Mouse (Mus musculus): ENCODE results near the gene Ckap2. TPM values are rescaled to one million over a fixed set of nuclear protein-coding genes. Genes with fewer than 3 reads are reported as not detected.
"Not testable (repeated sequence)": the region's sequence is repeated elsewhere in the genome, so short reads cannot be mapped to it uniquely, and the experiment has no call there.

Gene Ckap2
- total RNA-seq, 2 experiments from 2014 or later: 34.1 to 39.6 TPM

DNA sequence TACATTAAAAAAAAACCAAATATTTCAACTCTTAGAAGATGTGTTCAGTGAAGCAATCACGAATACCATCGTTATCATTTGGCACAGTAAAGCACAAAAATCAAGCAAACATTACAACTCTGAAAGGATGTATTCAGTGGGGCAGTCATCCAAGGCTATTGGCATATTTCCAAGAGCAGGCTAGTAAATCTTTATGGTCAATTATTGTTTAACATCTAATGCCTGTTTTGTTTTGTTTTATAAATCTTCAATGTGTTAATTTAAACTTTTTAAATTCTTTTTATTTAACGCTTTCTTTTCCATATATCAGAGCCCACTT is 35.3 kb downstream of the Ckap2 start:
- ATAC-seq (replicated peaks; ENCODE audit: low FRiP score, poor library complexity, severe bottlenecking): no peak

- no peak for ATAC-seq (replicated peaks; ENCODE audit: low FRiP score, poor library complexity, severe bottlenecking)
Observed at GRCm38 (mm10) chr8:22149643-22150344, 35.8 kb downstream of the Ckap2 start.

DNA sequence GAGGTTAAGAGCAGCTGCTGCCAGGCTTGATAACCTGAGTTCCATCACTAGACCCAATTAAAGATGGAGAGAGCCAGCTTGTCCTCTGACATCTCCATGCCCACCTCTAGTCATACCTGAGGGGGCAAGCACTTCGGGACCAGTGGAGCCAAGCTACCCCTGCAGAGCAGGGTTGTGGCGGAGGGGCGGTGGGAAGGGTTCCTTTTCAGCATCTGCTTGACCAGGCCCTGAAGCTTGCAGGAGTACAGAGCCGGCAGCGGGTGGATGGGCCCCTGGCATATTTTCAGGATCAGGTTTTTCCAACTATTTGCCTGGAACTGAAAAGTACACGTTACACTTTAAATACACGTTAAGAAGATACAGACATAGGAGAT is 37.3 kb downstream of the Ckap2 start:
- ATAC-seq (replicated peaks; ENCODE audit: low FRiP score, poor library complexity, severe bottlenecking): no peak

GRCm38 (mm10) chr8:22147706-22148366 is 37.8 kb downstream of the Ckap2 start:
- ATAC-seq (replicated peaks; ENCODE audit: low FRiP score, poor library complexity, severe bottlenecking): no peak

- no peak for ATAC-seq (replicated peaks; ENCODE audit: low FRiP score, poor library complexity, severe bottlenecking)
Observed at GRCm38 (mm10) chr8:22145831-22146230, 39.8 kb downstream of the Ckap2 start.

- peak; percentile 62 for ATAC-seq (replicated peaks; ENCODE audit: low FRiP score, poor library complexity, severe bottlenecking)
Observed at GRCm38 (mm10) chr8:22143764-22144491, 41.7 kb downstream of the Ckap2 start.

DNA sequence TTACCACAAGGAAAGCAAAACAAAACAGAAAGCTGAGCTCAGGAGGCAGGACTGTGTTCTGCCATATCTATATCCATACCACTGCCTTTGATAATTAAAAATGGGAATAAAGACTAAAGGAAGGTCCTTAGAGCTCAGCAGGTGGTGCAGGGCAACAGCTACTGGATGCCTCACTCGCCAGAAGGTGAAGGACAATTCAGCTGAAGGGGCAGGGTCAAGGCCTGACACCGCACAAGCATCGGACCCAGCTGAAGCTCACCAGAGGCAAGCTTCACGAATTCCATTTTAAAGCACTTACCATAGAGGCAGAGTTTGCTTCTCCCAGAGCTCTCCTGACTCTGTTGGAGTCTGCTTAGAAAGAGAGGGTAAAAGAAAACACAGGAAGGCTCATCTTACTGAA is 43.0 kb downstream of the Ckap2 start:
- no peak for ATAC-seq (replicated peaks; ENCODE audit: low FRiP score, poor library complexity, severe bottlenecking)

DNA sequence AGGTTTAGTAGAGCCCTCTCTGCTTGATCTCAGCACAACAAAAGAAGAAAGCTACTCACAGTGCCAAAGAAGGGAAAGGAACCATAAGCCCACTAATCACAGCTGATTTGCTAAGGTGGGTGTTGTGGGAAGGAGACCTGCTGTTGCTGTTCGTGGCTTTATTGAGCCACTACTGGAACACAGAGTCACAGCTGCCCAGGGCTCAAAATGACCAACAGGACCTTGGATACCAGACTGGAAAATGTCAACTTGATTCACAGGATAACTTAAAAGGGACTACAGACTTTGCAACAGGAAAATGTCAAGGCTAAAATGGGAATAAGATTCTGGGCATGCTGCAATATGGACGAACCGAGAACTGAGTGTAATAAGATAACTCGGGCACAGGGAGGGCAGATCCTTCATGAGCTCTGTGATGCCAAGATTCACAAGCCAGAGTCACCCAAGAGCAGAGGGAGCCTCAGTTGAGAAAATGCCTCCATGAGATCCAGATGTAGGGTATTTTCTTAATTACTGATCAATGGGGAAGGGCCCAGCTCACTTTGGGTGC is 43.7 kb downstream of the Ckap2 start:
- ATAC-seq (replicated peaks; ENCODE audit: low FRiP score, poor library complexity, severe bottlenecking): no peak

GRCm38 (mm10) chr8:22136462-22136861 is 49.2 kb downstream of the Ckap2 start:
- not testable (repeated sequence) for ATAC-seq (replicated peaks; ENCODE audit: low FRiP score, poor library complexity, severe bottlenecking)

GRCm38 (mm10) chr8:22134750-22135135 is 50.9 kb downstream of the Ckap2 start:
- ATAC-seq (replicated peaks; ENCODE audit: low FRiP score, poor library complexity, severe bottlenecking): no peak

DNA sequence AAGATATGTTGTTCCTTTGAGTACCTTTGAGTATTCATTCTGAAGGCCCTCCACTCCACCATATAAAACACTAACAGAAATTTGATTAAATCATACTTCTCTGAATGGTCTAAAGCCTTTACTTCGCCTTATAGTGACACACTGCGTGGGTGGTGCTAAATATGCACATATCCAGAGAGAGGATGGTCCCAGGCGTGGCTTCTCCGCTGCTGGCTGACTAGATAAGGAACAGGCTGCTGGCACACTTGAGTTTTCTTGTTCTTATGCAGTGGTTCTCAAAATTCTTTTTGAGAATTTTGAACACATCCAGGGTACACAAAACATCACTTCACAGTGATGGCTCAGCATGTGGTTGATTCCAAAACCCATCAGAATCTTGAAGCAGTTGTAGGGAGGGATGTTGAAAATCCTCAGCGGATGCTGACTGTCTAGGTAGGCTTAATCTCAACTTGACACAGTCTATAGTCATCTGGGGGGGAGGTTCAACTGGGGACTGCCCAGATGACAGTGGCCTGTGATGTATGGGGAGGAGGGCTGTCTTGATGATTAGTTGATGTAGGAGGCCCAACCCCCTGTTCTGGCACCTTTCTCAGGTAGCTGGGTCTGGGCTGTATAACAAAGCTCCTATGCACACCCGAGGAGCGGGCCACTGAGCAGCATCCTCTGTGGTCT is 51.4 kb downstream of the Ckap2 start:
- ATAC-seq (replicated peaks; ENCODE audit: low FRiP score, poor library complexity, severe bottlenecking): peak; percentile 100

GRCm38 (mm10) chr8:22132062-22132461 is 53.6 kb downstream of the Ckap2 start:
- no peak for ATAC-seq (replicated peaks; ENCODE audit: low FRiP score, poor library complexity, severe bottlenecking)

DNA sequence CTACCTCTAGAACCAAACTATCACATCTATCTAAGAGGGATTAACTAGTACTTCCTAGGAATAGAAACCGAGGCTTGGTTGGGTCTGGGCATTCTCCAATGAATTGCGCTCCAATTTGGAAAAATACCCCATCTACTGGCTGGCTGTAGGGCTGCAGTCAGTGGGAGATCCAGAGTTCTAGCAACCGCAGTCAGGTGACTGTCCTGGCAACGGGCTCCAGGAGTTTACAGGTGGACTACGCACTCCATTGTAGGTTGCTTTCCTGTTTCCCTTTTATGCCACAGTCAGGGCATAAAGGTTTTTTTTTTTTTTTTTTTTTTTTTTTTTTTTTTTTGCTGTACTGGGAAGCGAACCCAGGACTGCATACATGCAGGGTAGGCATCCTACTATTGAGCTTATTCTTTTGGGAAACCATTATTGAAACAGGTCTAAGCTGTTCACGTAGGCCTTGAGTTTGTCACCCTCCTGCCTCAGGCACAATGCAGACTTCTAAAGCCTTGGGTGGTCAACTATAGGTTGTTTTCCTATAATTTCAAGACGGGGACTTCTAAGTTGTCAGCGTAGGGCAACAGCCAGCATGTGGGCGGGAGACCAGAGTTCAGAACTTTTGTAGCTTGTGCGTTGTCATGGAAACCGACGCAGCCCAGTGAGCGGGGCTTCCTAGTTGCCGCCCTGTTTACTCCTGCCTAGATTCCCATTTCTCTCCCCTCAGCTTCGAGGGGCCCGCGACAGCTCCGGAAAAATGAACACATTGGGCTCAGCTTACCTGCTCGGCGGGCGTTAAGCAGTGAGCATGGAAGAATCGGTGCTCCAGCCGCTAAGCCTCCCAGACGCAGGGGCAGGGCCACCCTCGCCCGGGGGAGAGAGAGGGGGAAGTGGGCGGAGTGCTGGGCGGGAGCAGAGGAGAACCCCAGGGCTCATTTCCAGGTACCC is 61.1 kb downstream of the Ckap2 start, which contains the start of gene Nek5:
Gene Nek5 (minus strand): TSS at position 834 of the 933 bp plus-strand sequence.
- ATAC-seq (replicated peaks; ENCODE audit: low FRiP score, poor library complexity, severe bottlenecking): peak; percentile 71

Other genes with a start within 250 kb of the Ckap2 start
- not detected in 2 replicates for gene Defb35, start 247.5 kb downstream of the Ckap2 start, total RNA-seq (2015; ENCODE audit: low replicate concordance)
- not detected in 2 replicates for gene Defb35, start 247.5 kb downstream of the Ckap2 start, total RNA-seq (2017; ENCODE audit: low replicate concordance)
- gene Defb13, start 239.1 kb downstream of the Ckap2 start, total RNA-seq (2015; ENCODE audit: low replicate concordance): not detected in 2 replicates
- not detected in 2 replicates for gene Defb13, start 239.1 kb downstream of the Ckap2 start, total RNA-seq (2017; ENCODE audit: low replicate concordance)
- gene Fam90a1a, start 227.1 kb downstream of the Ckap2 start, total RNA-seq (2015; ENCODE audit: low replicate concordance): not detected in 2 replicates
- not detected in 2 replicates for gene Fam90a1a, start 227.1 kb downstream of the Ckap2 start, total RNA-seq (2017; ENCODE audit: low replicate concordance)
- not detected in 2 replicates for gene Ccdc70, start 216.0 kb downstream of the Ckap2 start, total RNA-seq (2015; ENCODE audit: low replicate concordance)
- gene Ccdc70, start 216.0 kb downstream of the Ckap2 start, total RNA-seq (2017; ENCODE audit: low replicate concordance): not detected in 2 replicates
- 0.96 and 3.6 TPM in 2 replicates for gene Atp7b, start 125.5 kb downstream of the Ckap2 start, total RNA-seq (2015; ENCODE audit: low replicate concordance)
- gene Atp7b, start 125.5 kb downstream of the Ckap2 start, total RNA-seq (2017; ENCODE audit: low replicate concordance): 4.0 and 4.3 TPM in 2 replicates
- 6.9 and 7.1 TPM in 2 replicates for gene Alg11, start 125.1 kb downstream of the Ckap2 start, total RNA-seq (2015; ENCODE audit: low replicate concordance)
- 8.9 and 9.0 TPM in 2 replicates for gene Alg11, start 125.1 kb downstream of the Ckap2 start, total RNA-seq (2017; ENCODE audit: low replicate concordance)
- not detected in 2 replicates for gene Nek5, start 60.8 kb downstream of the Ckap2 start, total RNA-seq (2015; ENCODE audit: low replicate concordance)
- 0.68 TPM in 1 of 2 replicates, not detected in the other for gene Nek5, start 60.8 kb downstream of the Ckap2 start, total RNA-seq (2017; ENCODE audit: low replicate concordance)
- gene Nek3, start 19.4 kb downstream of the Ckap2 start, total RNA-seq (2015; ENCODE audit: low replicate concordance): 4.4 and 7.1 TPM in 2 replicates
- gene Nek3, start 19.4 kb downstream of the Ckap2 start, total RNA-seq (2017; ENCODE audit: low replicate concordance): 5.9 and 7.7 TPM in 2 replicates
- 10.0 and 12.3 TPM in 2 replicates for gene Vps36, start 7.0 kb upstream of the Ckap2 start, total RNA-seq (2015; ENCODE audit: low replicate concordance)
- 8.5 and 11.8 TPM in 2 replicates for gene Vps36, start 7.0 kb upstream of the Ckap2 start, total RNA-seq (2017; ENCODE audit: low replicate concordance)
- 0.21 and 0.58 TPM in 2 replicates for gene Thsd1, start 41.5 kb upstream of the Ckap2 start, total RNA-seq (2015; ENCODE audit: low replicate concordance)
- 0.28 TPM in 1 of 2 replicates, not detected in the other for gene Thsd1, start 41.5 kb upstream of the Ckap2 start, total RNA-seq (2017; ENCODE audit: low replicate concordance)
- gene Tpte, start 97.6 kb upstream of the Ckap2 start, total RNA-seq (2015; ENCODE audit: low replicate concordance): not detected in 2 replicates
- gene Tpte, start 97.6 kb upstream of the Ckap2 start, total RNA-seq (2017; ENCODE audit: low replicate concordance): not detected in 2 replicates
- gene Slc25a15, start 212.8 kb upstream of the Ckap2 start, total RNA-seq (2015; ENCODE audit: low replicate concordance): 1.3 TPM in 1 of 2 replicates, not detected in the other
- gene Slc25a15, start 212.8 kb upstream of the Ckap2 start, total RNA-seq (2017; ENCODE audit: low replicate concordance): 0.85 and 1.5 TPM in 2 replicates
- 0.96 and 4.6 TPM in 2 replicates for gene Mrps31, start 225.5 kb upstream of the Ckap2 start, total RNA-seq (2015; ENCODE audit: low replicate concordance)
- gene Mrps31, start 225.5 kb upstream of the Ckap2 start, total RNA-seq (2017; ENCODE audit: low replicate concordance): 6.4 and 12.3 TPM in 2 replicates

Measured in erythroblast, adult 5-6 weeks (primary cell).